Mouse (Mus musculus) ES-E14 (cell line): ENCODE measurements around the gene Slit1. TPM values are rescaled to one million over a fixed set of nuclear protein-coding genes. Genes with fewer than 3 reads are reported as not detected.

Source experiments
- DNase-seq: peaks from one replicate; pipeline ENCODE4 v3.0.0-alpha.2; 2013; ENCODE audit warnings: low read depth, low spot score
- H3K27ac ChIP-seq: 2 replicates; pipeline ENCODE4 v1.5.1; 2012; ENCODE audit warnings: low read depth, mild to moderate bottlenecking, low read length, moderate library complexity, mixed read lengths; ENCODE audit not compliant: poor library complexity, insufficient read depth, severe bottlenecking
- H3K36me3 ChIP-seq: 2 replicates; pipeline ENCODE4 v1.6.1; 2012; ENCODE audit warnings: mild to moderate bottlenecking, low read length, moderate library complexity, mixed read lengths; ENCODE audit not compliant: control insufficient read depth, poor library complexity, insufficient read depth, severe bottlenecking
- H3K4me1 ChIP-seq, 2 experiments: fragments of 150-350 bp in 1 of 2; sonication (generic) in 1 of 2; 2 replicates each; pipeline ENCODE4 v1.6.1; 2012; ENCODE audit warnings: low read length in 2 of 2, mild to moderate bottlenecking in 1 of 2, mixed read lengths in 1 of 2; ENCODE audit not compliant: control insufficient read depth in 2 of 2, insufficient read depth in 2 of 2, poor library complexity in 1 of 2
- H3K4me3 ChIP-seq, 2 experiments: fragments of 150-350 bp in 1 of 2; sonication (generic) in 1 of 2; 2 replicates each; pipeline ENCODE4 v1.5.1; 2012; ENCODE audit warnings: low read length in 2 of 2, low read depth in 1 of 2, mild to moderate bottlenecking in 1 of 2, mixed read lengths in 1 of 2; ENCODE audit not compliant: insufficient read depth in 1 of 2, poor library complexity in 1 of 2, severe bottlenecking in 1 of 2
- H3K9ac ChIP-seq: 2 replicates; pipeline ENCODE4 v1.6.1; 2012; ENCODE audit warnings: low read depth, mild to moderate bottlenecking, low read length, mixed read lengths; ENCODE audit not compliant: poor library complexity, insufficient read depth, severe bottlenecking
- H3K9me3 ChIP-seq: fragments of 150-350 bp; sonication (generic); 2 replicates; pipeline ENCODE4 v1.6.1; 2012; ENCODE audit warnings: low read depth, mild to moderate bottlenecking, low read length; ENCODE audit not compliant: control insufficient read depth, insufficient read depth
- CHD2 ChIP-seq: IDR thresholded peaks from 2 replicates; pipeline ENCODE4 v1.6.1; 2014; ENCODE audit warnings: mild to moderate bottlenecking, low read depth, low read length, inconsistent platforms
- HCFC1 ChIP-seq: IDR thresholded peaks from 2 replicates; pipeline ENCODE4 v1.6.1; 2012; ENCODE audit warnings: low read length, inconsistent platforms, borderline replicate concordance; ENCODE audit not compliant: insufficient read depth
- MAFK ChIP-seq: IDR thresholded peaks from 2 replicates; pipeline ENCODE4 v1.6.1; 2014; ENCODE audit warnings: mild to moderate bottlenecking, low read depth, low read length, inconsistent platforms; ENCODE audit not compliant: insufficient read depth
- ZC3H11A ChIP-seq: IDR thresholded peaks from 2 replicates; pipeline ENCODE4 v1.6.1; 2012; ENCODE audit warnings: low read depth, mild to moderate bottlenecking, inconsistent platforms, low read length, borderline replicate concordance
- ZNF384 ChIP-seq: IDR thresholded peaks from 2 replicates; pipeline ENCODE4 v1.6.1; 2012; ENCODE audit warnings: low read depth, low read length, inconsistent platforms
- in situ Hi-C, 2 experiments: fragments of 600-800 bp; cut with MboI; formaldehyde crosslinking; loops; one replicate each; pipeline ENCODE4 v1.15.1; 2025; ENCODE audit warnings: low sequenced_read_pairs in 2 of 2, inconsistent platforms in 1 of 2; ENCODE audit not compliant: unreplicated experiment in 2 of 2
- total RNA-seq: library from RNA; depleted of rRNA; stranded (reverse); fragments of 300-350 nt; gene quantifications from 2 replicates; pipeline ENCODE4 v1.2.3, GENCODE M21; 2012

Slit1 gene
- total RNA-seq, 1 experiment: 1.4 TPM

GRCm38 (mm10) chr19:41685453-41686086, 57.9 kb downstream of the Slit1 start:
- no peak for TF ChIP-seq HCFC1
- no peak for TF ChIP-seq ZNF384
- no peak for TF ChIP-seq ZC3H11A
- Histone ChIP-seq H3K9ac (no peak overlapping the region), H3K36me3 (no peaks in the 10 kb centered on the region), H3K4me1 (no peaks in the 10 kb centered on the region), H3K4me3 (no peak overlapping the region), H3K27ac (no peak overlapping the region), H3K9me3 (no peaks in the 10 kb centered on the region)
- in situ Hi-C loops: no loop called here
- no peak for DNase-seq

GRCm38 (mm10) chr19:41684874-41685273, 58.6 kb downstream of the Slit1 start:
- H3K27ac ChIP-seq: no peak overlapping the region
- no peaks in the 10 kb centered on the region for H3K9me3 ChIP-seq

DNA sequence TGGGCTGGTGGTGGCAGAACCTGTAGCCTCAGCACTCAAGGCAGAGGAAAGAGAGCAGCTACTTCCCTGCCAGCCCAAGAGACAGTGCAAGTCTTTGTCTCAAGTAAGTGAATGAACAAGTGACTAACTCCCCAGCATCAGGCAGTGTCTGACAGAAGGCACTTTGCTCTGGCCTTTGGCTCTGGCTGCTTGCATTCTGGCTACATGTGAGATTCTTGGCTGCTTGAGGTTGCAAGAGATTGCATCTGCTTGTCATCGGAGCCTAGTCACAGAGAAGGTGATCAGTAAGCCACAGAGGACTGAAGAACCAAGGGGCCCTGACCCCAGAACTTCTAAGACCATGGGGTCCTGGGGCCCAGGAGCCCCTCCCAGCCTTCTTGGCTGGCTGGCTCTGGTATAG, 59.5 kb downstream of the Slit1 start:
- DNase-seq: no peak
- H3K9ac ChIP-seq: no peak overlapping the region
- H3K27ac ChIP-seq: no peak overlapping the region
- TF ChIP-seq MAFK: no peak
- no peak for TF ChIP-seq ZC3H11A
- no peak for TF ChIP-seq HCFC1
- no peak for TF ChIP-seq ZNF384
- TF ChIP-seq CHD2: no peak
- in situ Hi-C loops: no loop called here
- no peaks in the 10 kb centered on the region for H3K36me3 ChIP-seq
- peaks cover 0 to 4% of the 10 kb centered on the region in 2 experiments; a peak in 1 of 4 replicates for H3K4me1 ChIP-seq
- H3K9me3 ChIP-seq: no peaks in the 10 kb centered on the region
- H3K4me3 ChIP-seq: no peak overlapping the region

More at GRCm38 (mm10) chr19:41684874-41685273, 58.6 kb downstream of the Slit1 start:
- no peak overlapping the region for H3K4me3 ChIP-seq
- H3K4me1 ChIP-seq: no peaks in the 10 kb centered on the region
- H3K36me3 ChIP-seq: no peaks in the 10 kb centered on the region
- TF ChIP-seq ZC3H11A: no peak
- H3K9ac ChIP-seq: no peak overlapping the region
- no peak for DNase-seq
- in situ Hi-C loops: no loop called here

- H3K36me3 ChIP-seq: no peaks in the 10 kb centered on the region
- H3K4me1 ChIP-seq: peaks cover 0 to 17% of the 10 kb centered on the region in 2 experiments; a peak in 1 of 4 replicates
- no peak overlapping the region for H3K4me3 ChIP-seq
- in situ Hi-C loops: no loop called here
- TF ChIP-seq ZC3H11A (no peak), HCFC1 (no peak), MAFK (no peak), CHD2 (no peak), ZNF384 (no peak)
- DNase-seq: no peak
- no peak overlapping the region for H3K27ac ChIP-seq
- no peak overlapping the region for H3K9ac ChIP-seq
- no peaks in the 10 kb centered on the region for H3K9me3 ChIP-seq
These were observed 63.2 kb downstream of the Slit1 start for GRCm38 (mm10) chr19:41680267-41680666.

DNA sequence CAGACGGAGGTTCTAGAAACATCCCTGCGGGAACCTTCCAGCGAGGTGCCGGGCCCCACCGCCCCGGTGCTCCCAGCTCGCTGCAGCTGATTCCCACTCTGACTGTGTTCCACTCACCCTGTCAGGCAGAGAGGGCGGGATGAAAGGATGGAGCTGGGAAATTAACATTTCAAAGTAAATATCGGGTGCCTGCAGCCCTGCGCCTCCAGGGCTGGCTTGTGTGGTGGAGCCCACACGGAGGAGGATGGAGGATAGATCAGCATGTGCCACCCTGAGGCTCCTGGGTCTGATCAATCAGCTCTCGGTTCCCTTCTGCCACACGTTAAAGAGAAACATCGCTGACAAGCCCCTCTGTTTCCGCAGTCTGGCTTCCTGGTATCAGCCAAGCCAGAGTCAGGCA, 64.4 kb downstream of the Slit1 start:
- in situ Hi-C loops: no loop called here
- H3K9ac ChIP-seq: no peak overlapping the region
- no peaks in the 10 kb centered on the region for H3K9me3 ChIP-seq
- TF ChIP-seq CHD2 (no peak), HCFC1 (no peak)
- H3K4me3 ChIP-seq: no peak overlapping the region
- no peak overlapping the region for H3K27ac ChIP-seq
- no peak for DNase-seq
- H3K4me1 ChIP-seq: peaks cover 0 to 17% of the 10 kb centered on the region in 2 experiments; a peak in 1 of 4 replicates
- no peaks in the 10 kb centered on the region for H3K36me3 ChIP-seq
